Mouse (Mus musculus) forebrain, embryonic 13.5 days (tissue): ENCODE data around the gene Sfxn4. TPM values are rescaled to one million over a fixed set of nuclear protein-coding genes. Genes with fewer than 3 reads are reported as not detected.
A peak's percentile ranks its signal among the peaks of the same experiment; 100 is the strongest.
"Not testable (repeated sequence)": the region's sequence is repeated elsewhere in the genome, so short reads cannot be mapped to it uniquely, and the experiment has no call there.

Experiments used
- ATAC-seq: fragments of 200-750 bp; cut with Nextera tagmentation; 2 replicates; pipeline ENCODE4 v1.8.0; 2017
- H3K27ac ChIP-seq: fragments of 300-500 bp; sonication (generic); 2 replicates; pipeline ENCODE4 v1.5.1; 2015; ENCODE audit warnings: inconsistent platforms, mild to moderate bottlenecking, moderate library complexity
- H3K27me3 ChIP-seq: fragments of 300-500 bp; sonication (generic); 2 replicates; pipeline ENCODE4 v1.6.1; 2015; ENCODE audit warnings: mild to moderate bottlenecking, inconsistent platforms
- H3K36me3 ChIP-seq: fragments of 300-500 bp; sonication (generic); 2 replicates; pipeline ENCODE4 v1.6.1; 2015; ENCODE audit warnings: mild to moderate bottlenecking, inconsistent platforms; ENCODE audit not compliant: poor library complexity, severe bottlenecking
- H3K4me1 ChIP-seq: fragments of 300-500 bp; sonication (generic); 2 replicates; pipeline ENCODE4 v1.6.1; 2015; ENCODE audit warnings: inconsistent platforms
- H3K4me2 ChIP-seq: fragments of 300-500 bp; sonication (generic); 2 replicates; pipeline ENCODE4 v1.6.1; 2015; ENCODE audit warnings: inconsistent platforms, mild to moderate bottlenecking, moderate library complexity
- H3K4me3 ChIP-seq: fragments of 300-500 bp; sonication (generic); 2 replicates; pipeline ENCODE4 v1.5.1; 2015; ENCODE audit warnings: mild to moderate bottlenecking, inconsistent platforms
- H3K9ac ChIP-seq: fragments of 300-500 bp; sonication (generic); 2 replicates; pipeline ENCODE4 v1.6.1; 2015; ENCODE audit warnings: mild to moderate bottlenecking, inconsistent platforms
- H3K9me3 ChIP-seq: fragments of 300-500 bp; sonication (generic); replicated peaks from 2 replicates; pipeline ENCODE4 v1.6.1; 2016; ENCODE audit warnings: inconsistent platforms
- WGBS: fragments of 180-500 bp; shearing (Covaris S2); methylation state at CpG from one replicate; pipeline ENCODE4 v1.1.7; 2015; 5-methylcytosine and 5-hydroxymethylcytosine counted together
- polyA plus RNA-seq: library from polyadenylated mRNA; unstranded; fragments of >200 nt; fragmentation: Nextera tagmentation; extraction: Ambion mirVana; gene quantifications from 2 replicates; pipeline ENCODE4 v1.2.1, GENCODE M21; 2015

The Sfxn4 gene
- polyA plus RNA-seq, 1 experiment from 2014 or later: 10.5 TPM

- Histone ChIP-seq H3K4me1 (peaks cover 21% of the 10 kb centered on the region), H3K27me3 (no peaks in the 10 kb centered on the region), H3K9me3 (no peaks in the 10 kb centered on the region), H3K4me2 (no peak overlapping the region), H3K36me3 (no peaks in the 10 kb centered on the region), H3K9ac (no peak overlapping the region), H3K4me3 (no peak overlapping the region), H3K27ac (no peak overlapping the region)
- WGBS: 86% methylated on average over 2 of the region's 2 CpGs
- no peak for ATAC-seq
These were observed 26.4 kb upstream of the Sfxn4 start for GRCm38 (mm10) chr19:60887637-60888036.

GRCm38 (mm10) chr19:60883129-60883528 is 21.9 kb upstream of the Sfxn4 start:
- Histone ChIP-seq H3K4me2 (no peak overlapping the region), H3K9ac (no peak overlapping the region), H3K4me3 (no peak overlapping the region), H3K9me3 (no peaks in the 10 kb centered on the region), H3K4me1 (no peaks in the 10 kb centered on the region), H3K27ac (no peak overlapping the region), H3K36me3 (no peaks in the 10 kb centered on the region), H3K27me3 (no peaks in the 10 kb centered on the region)
- peak; percentile 33; the same call in 1 of the 2 replicates for ATAC-seq
- WGBS: under 1% methylated on average over 3 of the region's 3 CpGs

GRCm38 (mm10) chr19:60874064-60874694 is 12.9 kb upstream of the Sfxn4 start, which contains the start of gene Prdx3:
Gene Prdx3 (minus strand): TSS chr19:60874556.
- H3K4me3 ChIP-seq: peak within 1 kb of the TSS; percentile 56
- H3K4me2 ChIP-seq: peak within 1 kb of the TSS; percentile 69
- peaks cover 5% of the 10 kb centered on the region for H3K36me3 ChIP-seq
- peak within 1 kb of the TSS; percentile 73 for H3K9ac ChIP-seq
- ATAC-seq: peak; percentile 99
- peak within 1 kb of the TSS; percentile 48; the same call in 1 of the 2 replicates for H3K27ac ChIP-seq
- no peaks in the 10 kb centered on the region for H3K27me3 ChIP-seq
- peaks cover 14% of the 10 kb centered on the region for H3K4me1 ChIP-seq
- under 1% methylated on average over 28 of the region's 28 CpGs for WGBS
- H3K9me3 ChIP-seq: no peaks in the 10 kb centered on the region

- peak overlapping the region; percentile 56 for H3K4me3 ChIP-seq
- peaks cover 12% of the 10 kb centered on the region for H3K36me3 ChIP-seq
- peak overlapping the region; percentile 73; the same call in 1 of the 2 replicates for H3K9ac ChIP-seq
- H3K27ac ChIP-seq: no peak overlapping the region
- no peaks in the 10 kb centered on the region for H3K9me3 ChIP-seq
- H3K27me3 ChIP-seq: no peaks in the 10 kb centered on the region
- H3K4me1 ChIP-seq: peaks cover 14% of the 10 kb centered on the region
- peak overlapping the region; percentile 69 for H3K4me2 ChIP-seq
- WGBS: 36% methylated on average over 4 of the region's 4 CpGs
- ATAC-seq: no peak
These were observed 12.2 kb upstream of the Sfxn4 start for GRCm38 (mm10) chr19:60873501-60873900.

- Histone ChIP-seq H3K9ac (no peak overlapping the region), H3K27me3 (no peaks in the 10 kb centered on the region), H3K4me2 (no peak overlapping the region), H3K9me3 (no peaks in the 10 kb centered on the region), H3K4me1 (peaks cover 14% of the 10 kb centered on the region), H3K27ac (no peak overlapping the region), H3K36me3 (peaks cover 21% of the 10 kb centered on the region), H3K4me3 (no peak overlapping the region)
- WGBS: 61% methylated on average over 1 of the region's 1 CpGs
- ATAC-seq: no peak
These were observed 11.0 kb upstream of the Sfxn4 start for GRCm38 (mm10) chr19:60872272-60872671.

GRCm38 (mm10) chr19:60871366-60871765 is 10.1 kb upstream of the Sfxn4 start:
- H3K27ac ChIP-seq: no peak overlapping the region
- no peak overlapping the region for H3K4me2 ChIP-seq
- H3K9ac ChIP-seq: no peak overlapping the region
- ATAC-seq: no peak
- peaks cover 14% of the 10 kb centered on the region for H3K4me1 ChIP-seq
- H3K4me3 ChIP-seq: no peak overlapping the region
- WGBS: 89% methylated on average over 5 of the region's 5 CpGs
- no peaks in the 10 kb centered on the region for H3K9me3 ChIP-seq
- H3K36me3 ChIP-seq: peaks cover 26% of the 10 kb centered on the region
- no peaks in the 10 kb centered on the region for H3K27me3 ChIP-seq

GRCm38 (mm10) chr19:60870489-60870888 is 9.2 kb upstream of the Sfxn4 start:
- H3K4me1 ChIP-seq: peaks cover 14% of the 10 kb centered on the region
- no peak for ATAC-seq
- no peak overlapping the region for H3K9ac ChIP-seq
- WGBS: 81% methylated on average over 1 of the region's 1 CpGs
- H3K9me3 ChIP-seq: no peaks in the 10 kb centered on the region
- H3K4me3 ChIP-seq: no peak overlapping the region
- peaks cover 26% of the 10 kb centered on the region for H3K36me3 ChIP-seq
- no peaks in the 10 kb centered on the region for H3K27me3 ChIP-seq
- H3K27ac ChIP-seq: no peak overlapping the region
- H3K4me2 ChIP-seq: no peak overlapping the region

- H3K27me3 ChIP-seq, H3K4me3 ChIP-seq, ATAC-seq, H3K4me2 ChIP-seq, H3K9ac ChIP-seq, H3K4me1 ChIP-seq, H3K9me3 ChIP-seq, H3K27ac ChIP-seq: not testable (repeated sequence)
- peaks cover 32% of the 10 kb centered on the region for H3K36me3 ChIP-seq
- 94% methylated on average over 4 of the region's 4 CpGs for WGBS
These were observed 4.9 kb upstream of the Sfxn4 start for GRCm38 (mm10) chr19:60866169-60866568.

- no peak overlapping the region for H3K27ac ChIP-seq
- H3K36me3 ChIP-seq: peaks cover 38% of the 10 kb centered on the region
- H3K4me1 ChIP-seq: no peaks in the 10 kb centered on the region
- no peak overlapping the region for H3K4me3 ChIP-seq
- no peaks in the 10 kb centered on the region for H3K27me3 ChIP-seq
- no peak overlapping the region for H3K4me2 ChIP-seq
- H3K9me3 ChIP-seq: no peaks in the 10 kb centered on the region
- ATAC-seq: no peak
- no peak overlapping the region for H3K9ac ChIP-seq
These were observed 15.5 kb downstream of the Sfxn4 start for GRCm38 (mm10) chr19:60845731-60846130.

- H3K9ac ChIP-seq: no peak overlapping the region
- H3K27ac ChIP-seq: no peak overlapping the region
- ATAC-seq: no peak
- no peak overlapping the region for H3K4me3 ChIP-seq
- H3K36me3 ChIP-seq: peaks cover 46% of the 10 kb centered on the region
- H3K4me1 ChIP-seq: no peaks in the 10 kb centered on the region
- H3K27me3 ChIP-seq: no peaks in the 10 kb centered on the region
- H3K9me3 ChIP-seq: no peaks in the 10 kb centered on the region
- H3K4me2 ChIP-seq: no peak overlapping the region
These were observed 18.0 kb downstream of the Sfxn4 start for GRCm38 (mm10) chr19:60843324-60843723.

GRCm38 (mm10) chr19:60837747-60838146 is 23.5 kb downstream of the Sfxn4 start:
- peaks cover 79% of the 10 kb centered on the region for H3K36me3 ChIP-seq

GRCm38 (mm10) chr19:60818677-60819076 is 42.6 kb downstream of the Sfxn4 start:
- no peak for ATAC-seq
- H3K4me3 ChIP-seq: no peak overlapping the region
- H3K4me2 ChIP-seq: no peak overlapping the region
- H3K27me3 ChIP-seq: no peaks in the 10 kb centered on the region
- no peak overlapping the region for H3K9ac ChIP-seq
- H3K27ac ChIP-seq: no peak overlapping the region
- peaks cover 58% of the 10 kb centered on the region for H3K36me3 ChIP-seq
- WGBS: 95% methylated on average over 6 of the region's 6 CpGs
- no peaks in the 10 kb centered on the region for H3K4me1 ChIP-seq
- no peaks in the 10 kb centered on the region for H3K9me3 ChIP-seq

More at GRCm38 (mm10) chr19:60837747-60838146, 23.5 kb downstream of the Sfxn4 start:
- Histone ChIP-seq H3K4me2 (no peak overlapping the region), H3K4me1 (no peaks in the 10 kb centered on the region), H3K4me3 (no peak overlapping the region), H3K9me3 (no peaks in the 10 kb centered on the region), H3K27ac (no peak overlapping the region), H3K9ac (no peak overlapping the region), H3K27me3 (no peaks in the 10 kb centered on the region)
- 76% methylated on average over 1 of the region's 1 CpGs for WGBS
- ATAC-seq: peak; percentile 58

- H3K9me3 ChIP-seq: no peaks in the 10 kb centered on the region
- no peaks in the 10 kb centered on the region for H3K27me3 ChIP-seq
- ATAC-seq: no peak
- no peak overlapping the region for H3K4me3 ChIP-seq
- H3K4me2 ChIP-seq: no peak overlapping the region
- no peak overlapping the region for H3K27ac ChIP-seq
- peaks cover 10% of the 10 kb centered on the region for H3K4me1 ChIP-seq
- no peak overlapping the region for H3K9ac ChIP-seq
- peaks cover 21% of the 10 kb centered on the region for H3K36me3 ChIP-seq
- WGBS: 98% methylated on average over 6 of the region's 6 CpGs
These were observed 48.1 kb downstream of the Sfxn4 start for GRCm38 (mm10) chr19:60813133-60813532.
